In the genomic region with DNA sequence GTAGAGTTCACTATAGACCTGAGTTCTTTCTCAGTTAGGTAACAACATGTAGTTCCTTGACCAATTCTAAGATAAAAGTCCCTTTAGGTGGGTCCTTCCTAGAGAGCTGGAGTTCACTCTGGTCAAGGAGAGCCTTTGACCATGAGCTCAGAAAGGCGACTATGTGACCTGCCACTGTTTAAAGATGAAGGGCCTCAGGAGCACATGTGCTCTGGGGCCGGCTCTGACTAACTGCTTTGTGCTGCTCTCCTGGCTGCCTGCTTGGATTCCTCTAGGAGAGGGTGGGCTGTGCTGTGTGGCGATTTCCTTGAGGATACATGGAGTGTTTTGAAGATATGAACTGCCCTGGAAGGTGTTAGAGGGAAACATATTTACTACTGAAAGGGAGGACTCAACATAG, we compare ENCODE assay signal across 9 mouse cellular contexts.
A peak's percentile ranks its signal among the peaks of the same experiment; 100 is the strongest.
DNase-seq lines count a peak whose midpoint lies in the region; ATAC-seq and TF ChIP-seq lines count a peak whose summit lies in the region.
"Had no signal": no experiment of that assay in that cellular context is flagged by ENCODE, and none has a peak within 500 bp of the region (broad histone marks: within the 10 kb centered on the region; RNA-seq: fewer than 3 reads in every experiment).

No protein-coding gene starts in this region.

- WGBS in hindbrain, embryonic 11.5 days, result 79% methylated on average over 3 of the region's 3 CpGs
- WGBS in hindbrain, postnatal 0 days, result 59% methylated on average over 3 of the region's 3 CpGs
- 67% methylated on average over 3 of the region's 3 CpGs for WGBS in midbrain, embryonic 13.5 days
- WGBS in midbrain, embryonic 11.5 days, result 80% methylated on average over 3 of the region's 3 CpGs
- WGBS in heart, embryonic 15.5 days, result 37% methylated on average over 3 of the region's 3 CpGs
- WGBS in midbrain, embryonic 16.5 days, result 51% methylated on average over 3 of the region's 3 CpGs

- no peaks in the 10 kb centered on the region for H3K27me3 ChIP-seq in hindbrain, embryonic 11.5 days (ENCODE audit: control insufficient read depth, insufficient read depth, low read length)
- no peaks in the 10 kb centered on the region for H3K27me3 ChIP-seq in hindbrain, postnatal 0 days (ENCODE audit: insufficient read depth, low read length)
- no peaks in the 10 kb centered on the region for H3K27me3 ChIP-seq in midbrain, embryonic 13.5 days
- H3K27me3 ChIP-seq in midbrain, embryonic 11.5 days (ENCODE audit: control insufficient read depth, insufficient read depth, low read length), result no peaks in the 10 kb centered on the region
- no peaks in the 10 kb centered on the region for H3K27me3 ChIP-seq in heart, embryonic 15.5 days
- no peaks in the 10 kb centered on the region for H3K27me3 ChIP-seq in midbrain, embryonic 16.5 days (ENCODE audit: control insufficient read depth, insufficient read depth, low read depth, low read length)
- H3K27me3 ChIP-seq: intestine, embryonic 15.5 days; lung, embryonic 15.5 days had no signal

- H3K9me3 ChIP-seq in hindbrain, embryonic 11.5 days (ENCODE audit: control insufficient read depth, low read length), result no peaks in the 10 kb centered on the region
- H3K9me3 ChIP-seq in hindbrain, postnatal 0 days (ENCODE audit: low read length), result no peaks in the 10 kb centered on the region
- H3K9me3 ChIP-seq in midbrain, embryonic 13.5 days, result no peaks in the 10 kb centered on the region
- no peaks in the 10 kb centered on the region for H3K9me3 ChIP-seq in midbrain, embryonic 11.5 days (ENCODE audit: control insufficient read depth, low read length)
- no peaks in the 10 kb centered on the region for H3K9me3 ChIP-seq in heart, embryonic 15.5 days (replicated peaks)
- H3K9me3 ChIP-seq in midbrain, embryonic 16.5 days (replicated peaks; ENCODE audit: control insufficient read depth, low read length, poor library complexity, severe bottlenecking), result no peaks in the 10 kb centered on the region
- H3K9me3 ChIP-seq: intestine, embryonic 15.5 days; lung, embryonic 15.5 days had no signal

- no peak overlapping the region for H3K9ac ChIP-seq in hindbrain, embryonic 11.5 days (ENCODE audit: low read depth, low read length)
- H3K9ac ChIP-seq in hindbrain, postnatal 0 days (replicated peaks; ENCODE audit: low read length), result no peak overlapping the region
- no peak overlapping the region for H3K9ac ChIP-seq in midbrain, embryonic 13.5 days (replicated peaks)
- H3K9ac ChIP-seq in midbrain, embryonic 11.5 days (ENCODE audit: low read length), result no peak overlapping the region
- no peak overlapping the region for H3K9ac ChIP-seq in heart, embryonic 15.5 days
- H3K9ac ChIP-seq in midbrain, embryonic 16.5 days (ENCODE audit: low read depth, low read length), result no peak overlapping the region
- H3K9ac ChIP-seq: intestine, embryonic 15.5 days; lung, embryonic 15.5 days had no signal

- peaks cover 2% of the 10 kb centered on the region for H3K4me1 ChIP-seq in hindbrain, embryonic 11.5 days (replicated peaks; ENCODE audit: control insufficient read depth, insufficient read depth, low read length)
- peaks cover 37% of the 10 kb centered on the region for H3K4me1 ChIP-seq in hindbrain, postnatal 0 days (ENCODE audit: insufficient read depth, low read length)
- peaks cover 96% of the 10 kb centered on the region for H3K4me1 ChIP-seq in midbrain, embryonic 13.5 days (replicated peaks)
- H3K4me1 ChIP-seq in midbrain, embryonic 11.5 days (ENCODE audit: control insufficient read depth, insufficient read depth, low read length), result peaks cover 11% of the 10 kb centered on the region
- H3K4me1 ChIP-seq in heart, embryonic 15.5 days (replicated peaks), result peaks cover 90% of the 10 kb centered on the region
- peaks cover 75% of the 10 kb centered on the region for H3K4me1 ChIP-seq in midbrain, embryonic 16.5 days (ENCODE audit: control insufficient read depth, insufficient read depth, low read length)

- no peak for DNase-seq in hindbrain, embryonic 11.5 days (ENCODE audit: low spot score)
- no peak for DNase-seq in hindbrain, postnatal 0 days (ENCODE audit: low spot score)
- DNase-seq in midbrain, embryonic 11.5 days (ENCODE audit: low spot score, missing footprints), result no peak
- no peak for DNase-seq in embryo, embryonic 10.5 days (ENCODE audit: low spot score)

- H3K4me3 ChIP-seq in hindbrain, embryonic 11.5 days (ENCODE audit: low read depth, low read length), result no peak overlapping the region
- no peak overlapping the region for H3K4me3 ChIP-seq in hindbrain, postnatal 0 days (ENCODE audit: low read length)
- H3K4me3 ChIP-seq in midbrain, embryonic 13.5 days (replicated peaks), result no peak overlapping the region
- H3K4me3 ChIP-seq in midbrain, embryonic 11.5 days (ENCODE audit: low read depth, low read length), result no peak overlapping the region
- H3K4me3 ChIP-seq in heart, embryonic 15.5 days, result no peak overlapping the region
- no peak overlapping the region for H3K4me3 ChIP-seq in midbrain, embryonic 16.5 days (ENCODE audit: low read depth, low read length)
- H3K4me3 ChIP-seq: intestine, embryonic 15.5 days; lung, embryonic 15.5 days had no signal

- no peak for TF ChIP-seq CTCF in hindbrain, postnatal 0 days (IDR thresholded peaks at IDR 0.05; ENCODE audit: low read depth)

- ATAC-seq in hindbrain, embryonic 11.5 days (ENCODE audit: low FRiP score), result no peak
- no peak for ATAC-seq in hindbrain, postnatal 0 days
- ATAC-seq in midbrain, embryonic 13.5 days, result no peak
- ATAC-seq in midbrain, embryonic 11.5 days (ENCODE audit: low FRiP score), result no peak
- ATAC-seq in heart, embryonic 15.5 days (replicated peaks; ENCODE audit: insufficient number of reproducible peaks, insufficient read depth, low FRiP score, low read depth), result no peak
- ATAC-seq in midbrain, embryonic 16.5 days, result 0 out of 2 replicates have a peak, but pooled peaks have one; percentile 3
- ATAC-seq: intestine, embryonic 15.5 days had no signal

- no peak overlapping the region for H3K4me2 ChIP-seq in hindbrain, embryonic 11.5 days (replicated peaks; ENCODE audit: low read depth, low read length)
- no peak overlapping the region for H3K4me2 ChIP-seq in hindbrain, postnatal 0 days (ENCODE audit: low read depth, low read length)
- no peak overlapping the region for H3K4me2 ChIP-seq in midbrain, embryonic 13.5 days (replicated peaks)
- H3K4me2 ChIP-seq in midbrain, embryonic 11.5 days, result no peak overlapping the region
- H3K4me2 ChIP-seq in heart, embryonic 15.5 days, result no peak overlapping the region
- no peak overlapping the region for H3K4me2 ChIP-seq in midbrain, embryonic 16.5 days (ENCODE audit: low read length)
- H3K4me2 ChIP-seq: intestine, embryonic 15.5 days; lung, embryonic 15.5 days had no signal

- no peaks in the 10 kb centered on the region for H3K36me3 ChIP-seq in hindbrain, embryonic 11.5 days (ENCODE audit: control insufficient read depth, insufficient read depth, low read length)
- H3K36me3 ChIP-seq in hindbrain, postnatal 0 days (ENCODE audit: insufficient read depth, low read length), result no peaks in the 10 kb centered on the region
- peaks cover 3% of the 10 kb centered on the region; the same call in 1 of the 2 replicates for H3K36me3 ChIP-seq in midbrain, embryonic 13.5 days
- H3K36me3 ChIP-seq in midbrain, embryonic 11.5 days (ENCODE audit: control insufficient read depth, insufficient read depth, low read length), result peaks cover 2% of the 10 kb centered on the region; the same call in 1 of the 2 replicates
- H3K36me3 ChIP-seq in heart, embryonic 15.5 days, result no peaks in the 10 kb centered on the region; the same call in 1 of the 2 replicates
- H3K36me3 ChIP-seq in midbrain, embryonic 16.5 days (ENCODE audit: control insufficient read depth, insufficient read depth, low read length), result no peaks in the 10 kb centered on the region
- H3K36me3 ChIP-seq: lung, embryonic 15.5 days had no signal

- 0 out of 2 replicates have a peak overlapping the region, but pooled peaks have one; percentile 30 for H3K27ac ChIP-seq in hindbrain, embryonic 11.5 days (ENCODE audit: low read depth, low read length)
- H3K27ac ChIP-seq in hindbrain, postnatal 0 days, result no peak overlapping the region
- peak overlapping the region; percentile 86 for H3K27ac ChIP-seq in midbrain, embryonic 13.5 days
- no peak overlapping the region for H3K27ac ChIP-seq in midbrain, embryonic 11.5 days (ENCODE audit: low read depth, low read length)
- peak overlapping the region; percentile 15; the same call in 1 of the 2 replicates for H3K27ac ChIP-seq in heart, embryonic 15.5 days
- peak overlapping the region; percentile 81 for H3K27ac ChIP-seq in midbrain, embryonic 16.5 days (ENCODE audit: low read length)
- H3K27ac ChIP-seq: intestine, embryonic 15.5 days; lung, embryonic 15.5 days had no signal

Comparison
In these comparisons a context has a peak if more than half of its experiments do, and no peak if none do; other contexts are left out.
1. H3K27ac ChIP-seq: peak in hindbrain, embryonic 11.5 days (single experiment), midbrain, embryonic 13.5 days (single experiment), heart, embryonic 15.5 days (single experiment) and midbrain, embryonic 16.5 days (single experiment); none in hindbrain, postnatal 0 days (single experiment) and midbrain, embryonic 11.5 days (single experiment).